Mouse (Mus musculus) bone marrow, adult 2 months (tissue): ENCODE data around the gene Sf3b4.

Experiments
- CTCF ChIP-seq: fragments of 200-500 bp; IDR thresholded peaks from 2 replicates; pipeline ENCODE4 v1.5.1; 2011; ENCODE audit warnings: low read length, control low read depth; ENCODE audit not compliant: control insufficient read depth, insufficient read depth
- POLR2A ChIP-seq: fragments of 200-500 bp; IDR thresholded peaks from 2 replicates; pipeline ENCODE4 v1.6.1; 2011; ENCODE audit warnings: low read depth, mild to moderate bottlenecking, control low read depth, low read length, borderline replicate concordance; ENCODE audit not compliant: control insufficient read depth

DNA sequence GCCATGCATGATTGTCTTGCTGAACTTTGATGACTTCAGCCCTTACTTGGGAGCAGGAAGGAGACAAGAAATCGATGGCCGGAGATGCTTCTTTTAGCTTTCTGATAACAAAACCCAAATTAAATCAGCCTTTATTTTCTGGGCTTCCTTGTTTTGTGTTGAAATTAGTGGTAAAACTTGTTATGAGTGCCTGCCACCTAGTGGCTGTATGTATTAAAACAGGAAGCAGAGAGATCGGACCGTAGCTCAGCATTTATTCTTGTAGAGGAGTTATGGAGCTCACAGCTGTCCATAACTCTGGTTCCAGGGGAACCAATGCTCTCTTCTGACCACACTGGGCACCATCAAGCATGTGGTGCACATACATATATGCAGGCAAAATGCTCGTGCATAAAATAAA is 24.2 kb upstream of the Sf3b4 start:
- TF ChIP-seq POLR2A = no peak
- peak; percentile 14; the same call in 1 of the 2 replicates for TF ChIP-seq CTCF
